Mouse (Mus musculus): Measurements from ENCODE around the gene Mia3.
"Not testable (repeated sequence)": the region's sequence is repeated elsewhere in the genome, so short reads cannot be mapped to it uniquely, and the experiment has no call there.

Gene Mia3

GRCm38 (mm10) chr1:183344886-183345816 lies 24.2 kb downstream of the Mia3 start:
- peak; percentile 19 for DNase-seq (ENCODE audit: extremely low read depth, low read depth, low spot score)

DNA sequence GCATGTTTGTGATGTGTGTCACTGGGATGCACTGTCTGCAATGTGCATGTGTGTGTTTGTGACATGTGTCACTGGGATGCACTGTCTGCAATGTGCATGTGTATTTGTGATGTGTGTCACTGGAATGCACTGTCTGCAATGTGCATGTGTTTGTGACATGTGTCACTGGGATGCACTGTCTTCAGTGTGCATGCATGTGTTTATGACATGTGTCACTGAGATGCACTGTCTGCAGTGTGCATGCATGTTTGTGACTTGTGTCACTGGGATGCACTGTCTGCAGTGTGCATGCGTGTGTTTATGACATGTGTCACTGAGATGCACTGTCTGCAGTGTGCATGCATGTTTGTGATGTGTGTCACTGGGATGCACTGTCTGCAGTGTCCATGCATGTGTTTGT lies 26.5 kb downstream of the Mia3 start:
- not testable (repeated sequence) for DNase-seq (ENCODE audit: extremely low read depth, low read depth, low spot score)

DNA sequence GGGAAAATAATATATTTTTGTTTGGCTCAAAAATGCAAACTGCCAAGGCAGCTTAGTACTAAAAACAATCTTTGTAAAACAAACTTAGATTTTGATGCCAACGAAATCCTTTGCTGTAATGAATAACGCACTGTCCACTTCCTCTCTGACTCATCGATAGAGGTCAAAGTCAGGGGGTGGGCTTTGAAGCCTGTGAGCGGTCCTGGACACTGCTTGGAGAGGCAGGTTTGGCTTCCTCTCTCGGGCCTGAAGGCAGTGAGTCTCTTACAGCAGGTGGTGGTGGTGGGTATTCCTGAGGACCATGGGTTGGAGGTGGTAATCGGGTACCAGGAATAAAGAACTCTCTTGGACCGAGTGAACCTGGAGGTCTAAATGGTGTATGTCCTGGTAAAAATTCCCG lies 42.2 kb downstream of the Mia3 start:
- no peak for DNase-seq (ENCODE audit: extremely low read depth, low read depth, low spot score)

- DNase-seq (ENCODE audit: extremely low read depth, low read depth, low spot score), result no peak
Measured at GRCm38 (mm10) chr1:183324433-183324832, 44.9 kb downstream of the Mia3 start.

DNA sequence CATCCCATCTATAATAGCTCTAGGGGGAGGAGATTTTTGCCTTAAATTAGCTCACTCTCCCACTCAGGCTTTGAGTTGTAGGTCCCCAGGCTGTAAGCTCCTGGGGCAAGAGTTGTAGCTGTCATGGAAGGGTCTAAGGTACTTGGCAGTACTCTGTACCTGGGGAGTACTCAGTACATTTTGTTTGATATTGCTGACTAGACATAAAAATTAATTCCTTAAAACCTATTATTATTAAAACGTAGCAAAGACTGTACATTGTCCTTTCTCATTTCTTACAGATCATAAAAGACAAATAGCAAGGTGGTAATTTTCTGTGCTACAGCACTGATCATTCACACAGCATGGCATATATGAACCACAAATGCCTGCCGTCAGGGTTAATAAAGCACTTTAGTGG lies 45.4 kb downstream of the Mia3 start:
- DNase-seq (ENCODE audit: extremely low read depth, low read depth, low spot score), result no peak

DNA sequence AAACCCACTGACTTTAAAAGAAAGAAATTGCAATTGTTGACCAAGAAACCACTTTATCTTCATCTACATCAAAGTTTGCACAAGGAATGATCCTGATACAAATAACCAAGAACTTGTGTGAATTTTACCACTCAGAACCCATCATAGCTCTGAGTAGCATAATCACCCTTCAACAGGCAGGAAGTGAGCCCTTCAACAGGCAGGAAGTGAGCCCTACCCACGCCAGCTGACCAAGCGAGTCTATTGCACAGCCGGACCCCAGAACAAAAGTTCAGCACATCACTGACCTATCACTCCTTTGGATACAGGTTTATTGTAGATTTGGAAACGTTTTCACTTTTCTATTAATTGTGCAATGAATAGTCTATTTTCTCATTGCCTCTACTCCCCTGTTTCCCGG lies 46.9 kb downstream of the Mia3 start:
- not testable (repeated sequence) for DNase-seq (ENCODE audit: extremely low read depth, low read depth, low spot score)

DNA sequence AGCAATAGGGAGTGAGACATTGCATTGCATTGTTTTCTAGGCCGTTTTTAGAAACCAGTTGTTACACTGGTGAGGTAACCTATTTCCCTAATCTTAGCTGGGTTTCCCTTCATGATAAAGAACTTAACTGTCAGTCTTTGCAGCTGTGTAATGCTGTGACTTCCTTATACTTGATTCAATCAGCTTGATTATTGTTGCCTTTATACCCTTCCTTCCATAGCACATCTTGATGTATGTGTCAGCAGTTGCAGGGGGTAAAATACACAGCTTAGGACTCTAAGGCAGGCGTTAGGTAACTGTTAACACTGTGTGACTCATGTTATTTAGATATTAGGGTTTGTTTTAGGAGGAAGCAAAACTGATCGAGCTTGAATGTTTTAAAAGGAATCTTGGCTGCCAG lies 48.6 kb downstream of the Mia3 start:
- DNase-seq (ENCODE audit: extremely low read depth, low read depth, low spot score), result no peak

DNA sequence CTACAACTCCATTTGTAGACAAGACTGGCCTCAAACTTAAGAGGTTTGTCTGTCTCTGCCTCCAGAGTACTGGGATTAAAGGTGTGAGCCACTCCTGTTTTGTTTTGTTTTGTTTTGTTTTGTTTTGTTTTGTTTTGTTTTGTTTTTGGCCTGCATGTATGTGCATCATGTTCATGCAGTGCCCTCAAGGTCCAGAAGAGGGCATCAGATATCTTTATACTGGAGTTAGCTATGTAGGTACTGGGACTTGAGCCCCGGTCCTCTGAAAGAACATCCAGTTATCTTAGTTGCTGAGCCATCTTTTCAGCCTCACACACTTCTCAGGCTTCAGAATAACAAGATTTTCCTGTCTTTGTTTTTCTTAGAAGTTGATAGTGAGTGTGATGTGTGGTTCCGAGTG lies 53.6 kb downstream of the Mia3 start:
- DNase-seq (ENCODE audit: extremely low read depth, low read depth, low spot score), result no peak

DNA sequence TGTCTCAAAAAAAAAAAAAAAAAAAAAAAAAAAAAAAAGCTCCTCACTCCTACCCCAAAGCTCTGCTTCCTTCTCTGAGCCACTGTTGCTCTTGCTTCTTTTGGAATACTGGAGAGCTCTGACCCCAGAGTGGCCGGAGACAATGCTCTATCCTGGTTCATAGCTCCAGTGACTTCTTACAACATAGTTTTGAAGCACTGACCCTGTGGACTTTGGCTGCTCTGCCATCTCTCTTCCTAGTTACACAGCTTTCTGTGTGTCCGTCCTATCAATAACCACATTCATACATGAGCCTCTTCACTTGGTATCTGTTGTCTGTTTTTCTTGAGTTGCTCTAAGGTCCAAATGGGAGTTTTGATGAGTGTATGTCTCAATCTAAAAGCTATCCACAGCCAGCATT lies 57.3 kb downstream of the Mia3 start:
- DNase-seq (ENCODE audit: extremely low read depth, low read depth, low spot score), result no peak

- not testable (repeated sequence) for DNase-seq (ENCODE audit: extremely low read depth, low read depth, low spot score)
Measured at GRCm38 (mm10) chr1:183309601-183310000, 59.8 kb downstream of the Mia3 start.

- no peak for DNase-seq (ENCODE audit: extremely low read depth, low read depth, low spot score)
Measured at GRCm38 (mm10) chr1:183308476-183308875, 60.9 kb downstream of the Mia3 start.

DNA sequence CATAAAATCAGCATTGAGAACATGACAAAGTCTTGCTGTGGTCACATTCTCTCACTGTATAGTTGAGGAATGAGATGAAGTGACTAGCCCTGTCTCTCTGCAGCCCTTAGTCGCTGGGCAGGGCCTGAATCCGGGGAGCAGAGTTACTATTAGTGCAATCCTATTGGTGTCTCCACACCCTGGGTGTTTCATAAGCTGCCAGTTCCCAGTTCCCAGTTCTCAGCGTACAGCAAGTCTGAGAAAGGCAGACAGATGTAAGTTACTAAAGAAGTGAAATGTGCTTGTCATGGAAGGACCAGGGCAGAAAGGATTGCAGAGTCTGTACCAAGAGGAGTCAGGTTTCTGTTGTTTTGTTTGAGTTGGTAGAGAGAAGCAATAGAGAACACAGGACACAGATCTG lies 61.8 kb downstream of the Mia3 start:
- no peak for DNase-seq (ENCODE audit: extremely low read depth, low read depth, low spot score)

- DNase-seq (ENCODE audit: extremely low read depth, low read depth, low spot score), result peak; percentile 100
Measured at GRCm38 (mm10) chr1:183299161-183299560, 70.2 kb downstream of the Mia3 start.

DNA sequence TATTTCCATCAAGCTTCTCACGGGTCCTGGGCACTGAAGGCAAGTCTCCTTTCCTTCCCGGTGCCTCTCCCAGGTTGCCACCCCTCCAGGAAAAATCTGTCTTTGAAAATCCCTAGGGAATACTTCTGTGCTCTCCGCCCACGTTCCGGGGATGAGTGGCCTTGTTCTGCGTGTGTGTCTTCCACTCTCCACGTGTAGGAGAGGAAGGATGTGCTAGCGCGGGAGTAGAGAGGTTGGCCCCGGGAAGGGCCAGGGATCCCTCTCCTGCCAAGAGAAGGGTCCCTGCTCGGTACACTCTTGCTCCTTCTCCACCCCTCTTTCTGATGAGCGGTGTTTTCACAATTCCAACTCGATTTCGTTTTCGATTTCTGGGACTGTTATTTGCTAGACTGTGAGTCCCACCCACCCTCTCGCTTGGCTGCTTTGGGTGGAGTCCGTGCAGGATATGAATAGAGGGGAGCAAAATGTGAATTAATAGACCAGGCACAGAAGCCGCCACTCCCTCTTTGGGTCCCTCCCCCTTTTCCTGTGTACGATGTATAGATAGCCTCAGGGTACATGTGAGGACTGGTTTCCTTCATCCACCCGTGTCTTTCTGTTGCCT lies 71.4 kb downstream of the Mia3 start:
- no peak for DNase-seq (ENCODE audit: extremely low read depth, low read depth, low spot score)

- DNase-seq (ENCODE audit: extremely low read depth, low read depth, low spot score), result no peak
Measured at GRCm38 (mm10) chr1:183297473-183297885, 71.9 kb downstream of the Mia3 start.

GRCm38 (mm10) chr1:183296877-183297383 lies 72.4 kb downstream of the Mia3 start, which contains the start of gene Brox:
TSS of gene Brox (minus strand) at chr1:183297269.
- peak; percentile 19 for DNase-seq (ENCODE audit: extremely low read depth, low read depth, low spot score)

DNA sequence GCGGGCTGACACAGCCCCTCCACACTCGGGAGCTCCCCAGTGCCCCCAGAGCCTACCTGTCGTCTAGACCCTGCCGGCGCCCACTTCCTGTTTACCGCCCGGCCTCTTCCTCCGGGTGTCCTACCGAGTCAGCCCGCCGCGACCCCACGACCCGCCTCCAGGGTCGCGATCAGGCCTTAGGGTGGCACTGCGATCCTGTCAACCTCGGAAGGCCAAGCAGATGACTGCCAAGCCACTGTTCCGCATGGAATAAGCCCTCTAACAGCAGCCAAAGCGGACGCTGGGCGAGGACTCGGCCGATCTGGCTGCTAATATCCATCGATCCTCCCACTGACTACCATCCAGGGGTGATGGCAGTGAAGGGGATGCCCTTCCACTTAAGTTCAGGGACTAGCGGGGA lies 72.9 kb downstream of the Mia3 start, which contains the start of gene Aida:
Gene Aida (plus strand): TSS at position 126 of the 400 bp plus-strand sequence.
- no peak for DNase-seq (ENCODE audit: extremely low read depth, low read depth, low spot score)

DNA sequence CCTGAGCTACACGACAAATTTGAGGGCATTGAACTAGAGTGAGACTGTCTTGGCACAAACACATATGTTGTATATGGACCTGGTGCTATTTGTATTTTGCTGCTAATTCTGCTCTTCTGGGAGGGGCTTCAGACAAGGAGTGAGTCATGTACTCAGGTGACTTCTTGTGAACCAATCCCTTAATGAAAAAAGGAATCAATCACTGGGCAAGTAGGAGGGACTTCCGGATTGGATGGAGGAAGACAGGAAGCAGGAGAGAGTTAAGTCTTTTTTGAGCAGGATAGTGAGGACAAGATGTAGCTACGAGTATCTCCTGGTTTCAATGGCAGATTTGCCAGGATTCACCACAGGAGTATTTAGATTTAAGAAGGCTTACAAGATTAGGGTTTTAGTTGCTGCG lies 79.8 kb downstream of the Mia3 start:
- DNase-seq (ENCODE audit: extremely low read depth, low read depth, low spot score), result no peak

DNA sequence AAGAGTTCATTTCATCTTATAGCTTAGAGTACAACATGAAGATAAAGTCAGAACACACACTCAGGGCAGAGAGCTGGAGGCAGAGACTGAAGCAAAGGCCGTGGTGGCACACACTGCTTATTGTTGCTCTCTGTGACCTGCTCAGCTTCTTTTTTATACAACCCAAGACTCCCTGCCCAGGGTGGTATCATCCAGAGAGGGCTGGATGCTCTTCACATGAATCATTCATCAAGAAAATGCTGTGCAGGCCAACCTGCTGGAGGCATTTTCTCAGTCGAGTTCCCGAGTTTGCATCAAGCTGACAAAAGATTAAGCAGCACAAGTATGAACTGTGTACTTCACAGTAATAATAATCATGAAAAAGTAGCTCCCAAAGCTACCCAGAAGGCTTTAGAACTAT lies 81.0 kb downstream of the Mia3 start:
- DNase-seq (ENCODE audit: extremely low read depth, low read depth, low spot score), result no peak

Data from fat pad, adult 2 months (tissue).